Mouse (Mus musculus) limb, embryonic 11.5 days (tissue): Measurements from ENCODE around the gene Gstcd. TPM values are rescaled to one million over a fixed set of nuclear protein-coding genes. Genes with fewer than 3 reads are reported as not detected.
A peak's percentile ranks its signal among the peaks of the same experiment; 100 is the strongest.

Experiments used
- ATAC-seq: fragments of 200-750 bp; cut with Nextera tagmentation; 2 replicates; pipeline ENCODE4 v1.8.0; 2017; ENCODE audit warnings: low read depth; ENCODE audit not compliant: insufficient number of reproducible peaks, low FRiP score, low TSS enrichment
- DNase-seq: peaks from one replicate; pipeline ENCODE4 v3.0.0-alpha.2; 2015; ENCODE audit warnings: low spot score
- H3K27ac ChIP-seq: fragments of 300-500 bp; sonication (generic); replicated peaks from 2 replicates; pipeline ENCODE4 v1.5.1; 2014; ENCODE audit warnings: low read depth, mild to moderate bottlenecking, low read length
- H3K27me3 ChIP-seq: fragments of 300-500 bp; sonication (generic); 2 replicates; pipeline ENCODE4 v1.6.1; 2014; ENCODE audit warnings: mild to moderate bottlenecking, low read length, mixed read lengths; ENCODE audit not compliant: control insufficient read depth, insufficient read depth
- H3K36me3 ChIP-seq: fragments of 300-500 bp; sonication (generic); 2 replicates; pipeline ENCODE4 v1.6.1; 2014; ENCODE audit warnings: mild to moderate bottlenecking, low read length, moderate library complexity, mixed read lengths; ENCODE audit not compliant: control insufficient read depth, insufficient read depth
- H3K4me1 ChIP-seq: fragments of 300-500 bp; sonication (generic); 2 replicates; pipeline ENCODE4 v1.6.1; 2014; ENCODE audit warnings: low read length, mixed read lengths; ENCODE audit not compliant: control insufficient read depth, insufficient read depth
- H3K4me2 ChIP-seq: fragments of 300-500 bp; sonication (generic); 2 replicates; pipeline ENCODE4 v1.6.1; 2014; ENCODE audit warnings: low read depth, mild to moderate bottlenecking, moderate library complexity; ENCODE audit not compliant: severe bottlenecking
- H3K4me3 ChIP-seq: fragments of 300-500 bp; sonication (generic); 2 replicates; pipeline ENCODE4 v1.5.1; 2014; ENCODE audit warnings: low read depth, low read length
- H3K9ac ChIP-seq: fragments of 300-500 bp; sonication (generic); 2 replicates; pipeline ENCODE4 v1.6.1; 2014; ENCODE audit warnings: mild to moderate bottlenecking, low read length
- H3K9me3 ChIP-seq: fragments of 300-500 bp; sonication (generic); 2 replicates; pipeline ENCODE4 v1.6.1; 2016; ENCODE audit warnings: low read length; ENCODE audit not compliant: control insufficient read depth
- WGBS: fragments of 180-500 bp; shearing (Covaris S2); extraction: QIAGEN DNeasy Blood & Tissue Kit; methylation state at CpG from one replicate; pipeline ENCODE4 v1.1.7; 2014; 5-methylcytosine and 5-hydroxymethylcytosine counted together
- polyA plus RNA-seq: library from polyadenylated mRNA; unstranded; fragments of >200 nt; fragmentation: Nextera tagmentation; extraction: Ambion mirVana; gene quantifications from 2 replicates; pipeline ENCODE4 v1.2.1, GENCODE M21; 2014

Gstcd gene
- polyA plus RNA-seq, 1 experiment from 2014 or later, result 12.1 TPM

DNA sequence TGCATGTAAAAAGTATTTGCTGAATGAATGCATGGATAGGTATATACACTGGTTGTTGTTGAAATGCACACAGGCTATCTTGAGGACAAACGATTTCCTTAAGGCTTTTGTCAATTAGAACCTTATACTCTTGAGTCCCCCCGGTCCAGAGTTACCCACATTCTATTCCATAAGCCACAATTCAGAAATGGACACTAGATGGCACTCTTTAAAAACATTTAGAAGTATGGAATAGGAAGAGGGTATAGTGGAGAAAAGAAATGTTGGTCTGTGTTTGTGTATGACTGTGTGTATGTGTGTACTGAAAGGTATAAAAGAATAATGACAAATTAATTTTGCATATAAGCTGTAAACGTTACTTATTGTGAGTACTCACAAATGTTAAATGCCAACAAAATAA lies 6.0 kb downstream of the Gstcd start:
- DNase-seq (no peak), ATAC-seq (0 out of 2 replicates have a peak, but pooled peaks have one; percentile 19)
- Histone ChIP-seq H3K27me3 (no peaks in the 10 kb centered on the region), H3K9me3 (no peaks in the 10 kb centered on the region), H3K36me3 (peaks cover 11% of the 10 kb centered on the region), H3K9ac (no peak overlapping the region), H3K4me1 (no peaks in the 10 kb centered on the region), H3K4me2 (no peak overlapping the region), H3K27ac (no peak overlapping the region), H3K4me3 (no peak overlapping the region)
- 70% methylated on average over 3 of the region's 3 CpGs for WGBS

DNA sequence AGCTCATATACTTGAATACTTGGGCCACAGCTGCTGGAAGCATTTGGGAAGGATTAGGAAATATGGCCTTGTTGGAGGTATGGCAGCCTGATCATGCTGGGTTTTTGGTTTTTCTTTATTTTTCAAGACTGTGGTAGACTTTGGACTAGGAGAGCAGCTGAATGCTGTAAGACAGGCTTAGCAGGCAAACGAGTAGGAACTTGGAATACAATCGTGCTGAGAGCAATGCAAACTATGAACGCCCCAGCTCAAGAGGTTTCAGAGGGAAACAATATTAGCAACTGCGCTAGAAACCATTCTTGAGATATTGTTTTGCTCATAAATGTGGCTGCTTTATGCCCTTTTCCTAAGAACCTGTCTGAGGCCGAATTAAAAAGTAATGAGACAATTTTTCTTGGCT lies 9.1 kb downstream of the Gstcd start:
- DNase-seq (no peak), ATAC-seq (no peak)
- no peaks in the 10 kb centered on the region for H3K27me3 ChIP-seq
- WGBS, result 91% methylated on average over 5 of the region's 5 CpGs
- H3K27ac ChIP-seq, result no peak overlapping the region
- H3K36me3 ChIP-seq, result peaks cover 13% of the 10 kb centered on the region
- H3K9ac ChIP-seq, result no peak overlapping the region
- H3K4me3 ChIP-seq, result no peak overlapping the region
- no peaks in the 10 kb centered on the region for H3K9me3 ChIP-seq
- H3K4me1 ChIP-seq, result no peaks in the 10 kb centered on the region
- no peak overlapping the region for H3K4me2 ChIP-seq

DNA sequence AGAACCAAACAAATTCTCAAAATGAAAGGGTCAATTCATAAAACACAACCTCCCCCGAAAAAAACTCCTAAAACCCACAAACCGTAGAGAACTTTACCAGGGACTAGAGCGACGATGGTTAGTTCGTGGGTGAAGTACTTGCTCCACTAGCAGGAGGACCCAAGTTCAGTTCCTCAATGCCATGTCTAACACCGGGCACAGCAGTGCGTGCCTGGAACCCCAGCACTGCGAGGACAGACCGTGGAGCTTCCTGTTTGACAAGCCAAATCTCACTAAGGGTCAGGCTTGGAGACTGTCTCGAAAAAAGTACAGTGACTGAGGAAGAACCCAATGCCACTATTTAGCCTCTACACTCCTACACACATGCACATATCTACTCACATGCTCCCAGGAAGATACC lies 16.3 kb downstream of the Gstcd start:
- H3K9ac ChIP-seq, result no peak overlapping the region
- no peak for DNase-seq
- 92% methylated on average over 10 of the region's 10 CpGs for WGBS
- H3K27me3 ChIP-seq, result no peaks in the 10 kb centered on the region
- H3K4me3 ChIP-seq, result no peak overlapping the region
- no peak overlapping the region for H3K4me2 ChIP-seq
- H3K36me3 ChIP-seq, result peaks cover 4% of the 10 kb centered on the region; the same call in 1 of the 2 replicates
- no peak overlapping the region for H3K27ac ChIP-seq
- ATAC-seq, result no peak
- H3K9me3 ChIP-seq, result no peaks in the 10 kb centered on the region
- H3K4me1 ChIP-seq, result no peaks in the 10 kb centered on the region

DNA sequence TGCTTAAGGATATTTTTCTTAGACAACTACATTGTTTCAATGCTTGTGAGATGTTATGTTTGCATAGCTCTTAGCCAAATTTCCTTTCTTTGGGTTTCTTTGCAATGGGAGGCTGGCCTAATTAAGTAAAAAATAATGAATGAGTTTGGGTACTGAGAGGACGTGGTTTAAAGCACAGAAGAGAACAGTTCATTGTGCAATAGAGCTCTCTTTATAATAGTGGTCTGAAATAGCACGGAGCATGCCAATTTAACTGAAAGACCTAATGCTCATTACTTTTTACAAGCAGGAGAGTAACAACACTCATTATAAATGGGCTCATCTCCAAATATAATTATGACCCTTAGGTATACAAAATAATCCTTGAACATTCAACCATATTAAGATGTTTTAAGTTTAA lies 39.8 kb downstream of the Gstcd start:
- H3K4me3 ChIP-seq, result no peak overlapping the region
- no peak overlapping the region for H3K4me2 ChIP-seq
- H3K27ac ChIP-seq, result no peak overlapping the region
- no peaks in the 10 kb centered on the region for H3K27me3 ChIP-seq
- DNase-seq, result no peak
- H3K9me3 ChIP-seq, result no peaks in the 10 kb centered on the region
- ATAC-seq, result no peak
- H3K36me3 ChIP-seq, result no peaks in the 10 kb centered on the region; the same call in 1 of the 2 replicates
- no peaks in the 10 kb centered on the region for H3K4me1 ChIP-seq
- no peak overlapping the region for H3K9ac ChIP-seq
- 70% methylated on average over 2 of the region's 2 CpGs for whole genome bisulfite sequencing

- H3K4me2 ChIP-seq, result no peak overlapping the region
- 39% methylated on average over 7 of the region's 7 CpGs for WGBS
Observed at GRCm38 (mm10) chr3:133033145-133033755, 58.6 kb downstream of the Gstcd start.

GRCm38 (mm10) chr3:133026977-133027376 lies 64.9 kb downstream of the Gstcd start:
- H3K9me3 ChIP-seq, result no peaks in the 10 kb centered on the region
- no peaks in the 10 kb centered on the region for H3K36me3 ChIP-seq
- WGBS, result 75% methylated on average over 2 of the region's 2 CpGs
- H3K9ac ChIP-seq, result no peak overlapping the region
- H3K4me1 ChIP-seq, result no peaks in the 10 kb centered on the region
- no peaks in the 10 kb centered on the region for H3K27me3 ChIP-seq
- DNase-seq (no peak), ATAC-seq (no peak)
- peak overlapping the region; percentile 47 for H3K27ac ChIP-seq
- H3K4me3 ChIP-seq, result no peak overlapping the region
- H3K4me2 ChIP-seq, result no peak overlapping the region

More at GRCm38 (mm10) chr3:133033145-133033755, 58.6 kb downstream of the Gstcd start:
- no peaks in the 10 kb centered on the region for H3K9me3 ChIP-seq
- no peaks in the 10 kb centered on the region for H3K4me1 ChIP-seq
- no peaks in the 10 kb centered on the region for H3K36me3 ChIP-seq
- H3K4me3 ChIP-seq, result no peak overlapping the region
- H3K27me3 ChIP-seq, result no peaks in the 10 kb centered on the region
- no peak overlapping the region for H3K9ac ChIP-seq
- no peak overlapping the region for H3K27ac ChIP-seq
- DNase-seq, result no peak
- ATAC-seq, result no peak

- Histone ChIP-seq H3K4me2 (no peak overlapping the region), H3K9ac (no peak overlapping the region), H3K9me3 (no peaks in the 10 kb centered on the region), H3K4me3 (no peak overlapping the region), H3K27ac (no peak overlapping the region), H3K4me1 (no peaks in the 10 kb centered on the region), H3K27me3 (no peaks in the 10 kb centered on the region), H3K36me3 (no peaks in the 10 kb centered on the region)
- no peak for ATAC-seq
- DNase-seq, result no peak
- 84% methylated on average over 4 of the region's 4 CpGs for WGBS
Observed at GRCm38 (mm10) chr3:133007250-133007649, 84.6 kb downstream of the Gstcd start.

- Histone ChIP-seq H3K27ac (no peak overlapping the region), H3K4me2 (no peak overlapping the region), H3K4me1 (no peaks in the 10 kb centered on the region), H3K9ac (no peak overlapping the region), H3K36me3 (no peaks in the 10 kb centered on the region), H3K9me3 (no peaks in the 10 kb centered on the region), H3K4me3 (no peak overlapping the region), H3K27me3 (no peaks in the 10 kb centered on the region)
- DNase-seq (no peak), ATAC-seq (no peak)
- WGBS, result 90% methylated on average over 9 of the region's 9 CpGs
Observed at GRCm38 (mm10) chr3:132996299-132996698, 95.5 kb downstream of the Gstcd start.

- ATAC-seq (no peak), DNase-seq (no peak)
- H3K36me3 ChIP-seq, result no peaks in the 10 kb centered on the region
- no peak overlapping the region for H3K4me2 ChIP-seq
- no peak overlapping the region for H3K4me3 ChIP-seq
- no peak overlapping the region for H3K27ac ChIP-seq
- H3K9ac ChIP-seq, result no peak overlapping the region
- WGBS, result 93% methylated on average over 3 of the region's 3 CpGs
- no peaks in the 10 kb centered on the region for H3K9me3 ChIP-seq
- H3K4me1 ChIP-seq, result no peaks in the 10 kb centered on the region
- H3K27me3 ChIP-seq, result no peaks in the 10 kb centered on the region
Observed at GRCm38 (mm10) chr3:132995904-132996267, 95.9 kb downstream of the Gstcd start.
